Mouse (Mus musculus): Measurements from ENCODE around the gene Cacna1c.
"Not testable (repeated sequence)": the region's sequence is repeated elsewhere in the genome, so short reads cannot be mapped to it uniquely, and the experiment has no call there.

Cacna1c gene

DNA sequence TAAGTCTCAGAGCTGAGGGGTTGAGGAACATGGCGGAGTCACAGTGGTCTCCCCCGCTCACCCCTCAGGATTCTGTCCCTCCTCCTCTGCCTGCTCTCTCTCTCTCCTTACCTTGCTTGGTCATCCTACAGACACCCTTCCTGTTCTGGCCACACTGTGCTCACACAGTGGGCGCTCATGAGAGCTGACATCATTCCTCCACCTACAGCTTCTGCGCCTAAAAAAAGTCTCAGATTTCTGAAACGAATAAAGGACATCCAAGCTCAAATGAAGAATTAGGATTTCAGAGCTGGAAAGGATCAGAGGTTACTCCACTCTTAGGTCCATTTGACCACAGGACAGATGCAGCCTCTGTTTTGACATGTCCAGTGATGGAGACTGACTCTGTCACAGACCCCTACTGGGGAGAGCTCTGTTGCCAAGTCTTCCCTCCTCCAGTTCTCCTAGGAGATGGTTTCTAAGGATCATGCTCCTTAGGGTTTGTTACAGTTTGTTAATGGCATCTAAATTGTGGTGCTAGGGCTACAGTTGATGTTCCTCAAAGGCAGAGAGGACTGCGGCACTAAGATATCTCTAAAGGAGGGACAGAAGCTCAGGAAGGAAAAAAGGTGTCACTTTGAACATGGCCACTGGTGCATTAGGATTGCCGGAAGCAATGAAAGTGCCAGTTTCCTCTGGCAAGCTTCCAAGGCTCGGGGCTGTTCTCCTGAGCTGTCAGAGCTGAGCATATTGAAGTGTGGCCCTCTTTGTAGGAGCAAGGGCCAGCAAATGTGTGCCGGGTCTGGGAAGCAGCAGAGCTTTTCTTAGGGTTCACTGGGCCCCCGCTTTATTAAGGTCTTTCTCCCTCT lies 601.2 kb downstream of the Cacna1c start:
- DNase-seq (ENCODE audit: low spot score in 2 of 2), result peak; percentile 41 to 49

DNA sequence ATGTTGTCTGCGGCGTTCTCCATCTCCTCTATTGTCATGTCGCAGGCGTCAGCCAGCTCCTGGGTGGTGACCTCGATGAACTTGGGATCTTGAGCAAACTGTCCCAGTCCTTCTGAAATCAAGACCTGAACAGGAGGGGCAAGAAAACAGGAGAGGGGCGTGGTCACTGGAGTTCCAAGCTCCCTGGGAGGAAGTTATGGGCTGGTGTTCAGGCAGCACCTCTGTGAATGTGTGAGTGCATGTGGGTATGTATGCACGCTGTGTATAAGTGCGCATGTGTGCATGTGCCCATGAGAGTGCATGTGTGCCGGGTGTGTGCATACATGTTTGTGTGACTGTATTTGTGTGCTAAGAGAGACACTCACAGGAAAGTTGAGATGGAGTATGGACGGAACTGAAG lies 602.1 kb downstream of the Cacna1c start:
- DNase-seq (ENCODE audit: low spot score in 2 of 2), result no peak

- no peak for DNase-seq (ENCODE audit: low spot score in 2 of 2)
These were observed 602.7 kb downstream of the Cacna1c start for GRCm38 (mm10) chr6:118593377-118594061.

DNA sequence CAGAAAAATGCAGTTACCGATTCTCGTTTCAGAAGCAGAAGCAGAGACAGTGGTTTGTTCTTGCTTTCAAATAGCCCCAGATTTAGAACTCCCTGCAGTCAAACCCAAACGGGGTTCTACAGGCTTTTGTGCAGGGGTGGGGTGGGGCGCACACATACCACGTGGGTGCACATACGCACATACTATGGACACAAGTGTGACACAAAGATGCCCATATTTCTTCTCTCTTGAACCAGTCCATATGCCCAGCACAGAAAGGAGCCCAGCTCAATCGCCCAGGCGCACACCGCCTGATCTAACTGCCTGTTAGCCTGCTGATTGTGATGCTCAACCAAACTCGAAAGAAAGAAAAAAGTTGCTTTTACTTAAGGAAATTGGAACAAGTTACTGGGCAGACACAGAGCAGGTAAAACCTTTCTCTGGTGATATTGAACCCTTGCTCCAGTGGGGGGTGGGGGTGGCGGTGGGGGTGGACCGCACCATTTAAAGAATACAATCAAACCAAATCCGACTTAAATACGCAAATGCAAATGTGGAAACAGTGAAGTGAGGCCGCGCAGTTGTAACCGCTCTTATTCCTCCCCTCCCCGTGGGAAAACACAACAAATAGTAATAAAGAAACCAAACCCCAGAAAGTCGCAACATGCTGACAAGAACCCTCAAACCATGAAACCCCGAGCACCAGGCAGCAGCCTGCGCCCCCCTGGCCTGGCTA lies 603.4 kb downstream of the Cacna1c start:
- DNase-seq (ENCODE audit: low spot score in 2 of 2), result no peak

DNA sequence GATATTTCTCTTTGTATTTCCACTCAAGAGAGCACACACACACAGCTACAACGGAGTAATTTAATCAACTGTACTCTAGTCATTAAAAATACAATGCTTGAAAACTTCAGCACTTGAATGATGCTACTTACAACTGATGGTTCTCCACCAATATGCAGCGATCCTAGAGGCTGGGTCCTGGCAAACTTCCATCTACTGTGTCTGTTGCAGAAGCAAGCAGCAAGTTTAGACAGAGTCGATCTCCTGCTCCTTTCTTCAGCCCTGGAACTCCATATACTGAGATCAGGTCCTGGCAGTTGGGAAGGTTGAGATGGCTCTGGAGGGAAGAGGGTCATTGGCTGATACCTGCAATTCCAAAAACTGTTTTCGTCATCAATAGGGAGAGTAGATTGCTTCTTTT lies 617.5 kb downstream of the Cacna1c start:
- DNase-seq (ENCODE audit: low spot score in 2 of 2), result not testable (repeated sequence)

DNA sequence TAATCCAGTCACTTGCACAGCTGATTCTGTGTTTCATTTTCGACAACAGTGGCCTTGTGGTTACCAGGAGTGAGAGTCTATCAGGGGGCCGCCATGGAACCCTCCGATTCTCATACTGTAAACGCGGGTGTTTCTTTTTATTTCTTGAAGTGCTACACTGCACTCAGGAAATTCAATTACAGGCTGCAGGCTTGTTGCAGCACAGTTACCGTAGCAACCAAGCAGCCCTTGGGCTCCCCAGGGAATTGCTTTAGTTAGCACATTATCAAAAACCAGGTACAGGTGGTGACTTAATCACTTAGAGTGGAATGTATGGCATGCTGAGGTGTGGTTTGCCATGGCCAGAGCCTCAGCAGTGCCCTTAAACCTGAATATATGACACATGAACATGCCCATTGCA lies 621.9 kb downstream of the Cacna1c start:
- DNase-seq (ENCODE audit: low spot score in 2 of 2), result no peak

- DNase-seq (ENCODE audit: low spot score in 2 of 2), result no peak
These were observed 628.4 kb downstream of the Cacna1c start for GRCm38 (mm10) chr6:118567816-118568215.

GRCm38 (mm10) chr6:118561745-118562609 lies 634.2 kb downstream of the Cacna1c start, which contains the start of gene Ankrd26:
Gene Ankrd26 (minus strand): TSS chr6:118562226.
- DNase-seq (ENCODE audit: low spot score in 2 of 2), result peak; percentile 92

GRCm38 (mm10) chr6:118561225-118561624 lies 635.0 kb downstream of the Cacna1c start:
- no peak for DNase-seq (ENCODE audit: low spot score in 2 of 2)

GRCm38 (mm10) chr6:118538627-118539026 lies 657.6 kb downstream of the Cacna1c start:
- no peak for DNase-seq (ENCODE audit: low spot score in 2 of 2)

Measured in right cerebral cortex, adult 2 months (tissue).